In the genomic region with DNA sequence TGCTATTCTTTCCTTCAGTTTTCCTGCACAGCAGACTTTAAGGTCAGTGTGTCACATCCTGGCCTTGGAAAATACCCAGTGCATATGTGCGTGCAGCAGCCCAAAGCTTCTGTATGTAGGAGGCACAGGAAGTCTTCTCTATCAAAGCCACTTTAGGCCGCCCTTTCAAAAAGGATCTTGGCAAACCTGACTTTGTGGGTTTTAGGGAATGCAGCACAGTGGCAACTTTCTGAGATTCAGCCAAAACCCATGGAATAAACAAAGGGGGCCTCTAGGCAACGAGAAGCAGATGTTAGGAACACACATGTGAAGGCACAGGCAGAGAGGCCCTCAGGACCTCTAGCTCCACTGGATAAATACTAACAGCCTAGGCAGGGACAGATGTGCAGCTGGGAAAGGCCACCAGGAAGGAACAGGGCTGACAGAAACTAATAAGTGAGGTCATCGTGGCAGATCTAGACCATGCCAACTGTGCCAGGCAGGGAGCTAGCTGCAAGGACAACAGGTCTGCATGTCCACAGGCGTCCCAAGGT, we compare ENCODE assay signal across 7 mouse cellular contexts. TPM values are rescaled to one million over a fixed set of nuclear protein-coding genes. Genes with fewer than 3 reads are reported as not detected.
A peak's percentile ranks its signal among the peaks of the same experiment; 100 is the strongest.
DNase-seq lines count a peak whose midpoint lies in the region; ATAC-seq and TF ChIP-seq lines count a peak whose summit lies in the region.

No protein-coding gene starts in this region.

- peaks cover 56% of the 10 kb centered on the region for H3K36me3 ChIP-seq in megakaryocyte, embryonic 14.5 days (replicated peaks; ENCODE audit: low read length)
- H3K36me3 ChIP-seq in hindbrain, embryonic 15.5 days, result 0 out of 2 replicates have a peak, but pooled peaks cover 7% of the 10 kb centered on the region
- H3K36me3 ChIP-seq in midbrain, postnatal 0 days (ENCODE audit: insufficient read depth, low read length), result peaks cover 14% of the 10 kb centered on the region

- H3K9ac ChIP-seq in hindbrain, embryonic 15.5 days, result no peak overlapping the region
- no peak overlapping the region for H3K9ac ChIP-seq in midbrain, postnatal 0 days (replicated peaks; ENCODE audit: low read length, poor library complexity, severe bottlenecking)

- no peak overlapping the region for H3K4me2 ChIP-seq in hindbrain, embryonic 15.5 days
- no peak overlapping the region for H3K4me2 ChIP-seq in midbrain, postnatal 0 days (ENCODE audit: low read depth, low read length, poor library complexity, severe bottlenecking)

- WGBS in hindbrain, embryonic 15.5 days, result 47% methylated on average over 5 of the region's 5 CpGs
- WGBS in midbrain, postnatal 0 days, result 55% methylated on average over 5 of the region's 5 CpGs

- H3K4me3 ChIP-seq in megakaryocyte, embryonic 14.5 days (replicated peaks), result peak overlapping the region; percentile 79
- no peak overlapping the region for H3K4me3 ChIP-seq in hindbrain, embryonic 15.5 days
- no peak overlapping the region for H3K4me3 ChIP-seq in midbrain, postnatal 0 days (ENCODE audit: low read depth, low read length)

- no peaks in the 10 kb centered on the region for H3K27me3 ChIP-seq in megakaryocyte, embryonic 14.5 days (replicated peaks)
- no peaks in the 10 kb centered on the region for H3K27me3 ChIP-seq in hindbrain, embryonic 15.5 days
- H3K27me3 ChIP-seq in midbrain, postnatal 0 days (ENCODE audit: insufficient read depth, low read length), result no peaks in the 10 kb centered on the region

- peak overlapping the region; percentile 71 for H3K27ac ChIP-seq in hindbrain, embryonic 15.5 days (replicated peaks)
- peak overlapping the region; percentile 47; the same call in 1 of the 2 replicates for H3K27ac ChIP-seq in midbrain, postnatal 0 days (ENCODE audit: low read depth, low read length)

- peak; percentile 65 for DNase-seq in embryo, embryonic 10.5 days (ENCODE audit: low spot score)
- DNase-seq in midbrain, postnatal 0 days (ENCODE audit: low spot score), result peak; percentile 34
- DNase-seq in MN1 (ENCODE audit: low spot score), result no peak
- no peak for DNase-seq in urinary bladder, postnatal 36 days (ENCODE audit: low spot score in 2 of 2)

- H3K4me1 ChIP-seq in megakaryocyte, embryonic 14.5 days, result peaks cover 90% of the 10 kb centered on the region
- H3K4me1 ChIP-seq in hindbrain, embryonic 15.5 days (replicated peaks), result peaks cover 32% of the 10 kb centered on the region
- peaks cover 7% of the 10 kb centered on the region; the same call in 1 of the 2 replicates for H3K4me1 ChIP-seq in midbrain, postnatal 0 days (ENCODE audit: insufficient read depth, low read length)

- no peak for ATAC-seq in megakaryocyte, adult 5-6 weeks (ENCODE audit: poor library complexity, severe bottlenecking)
- no peak for ATAC-seq in hindbrain, embryonic 15.5 days (ENCODE audit: low FRiP score, low read depth)
- no peak; the same call in 1 of the 2 replicates for ATAC-seq in midbrain, postnatal 0 days (ENCODE audit: low FRiP score)

- no peaks in the 10 kb centered on the region for H3K9me3 ChIP-seq in megakaryocyte, embryonic 14.5 days
- H3K9me3 ChIP-seq in hindbrain, embryonic 15.5 days, result no peaks in the 10 kb centered on the region
- no peaks in the 10 kb centered on the region for H3K9me3 ChIP-seq in midbrain, postnatal 0 days (ENCODE audit: low read length)

- no peak for TF ChIP-seq CTCF in midbrain, postnatal 0 days (IDR thresholded peaks at IDR 0.05)

RNA-seq across cellular contexts. Expression of a gene that starts 51.0 kb away (rescaled TPM):
- polyA plus RNA-seq in megakaryocyte, embryonic 14.5 days (2012; ENCODE audit: insufficient read depth, low replicate concordance), result 138 and 188 TPM in 2 replicates
- 27.5 and 37.3 TPM in 2 replicates for total RNA-seq in megakaryocyte, adult 5-6 weeks (2015)
- total RNA-seq in megakaryocyte, adult 5-6 weeks (2017), result 27.6 and 43.3 TPM in 2 replicates
- polyA plus RNA-seq in hindbrain, embryonic 15.5 days (2015; fragmentation: Nextera tagmentation; extraction: Ambion mirVana), result 47.7 and 50.9 TPM in 2 replicates
- total RNA-seq in midbrain, postnatal 0 days (2014; rRNA removed), result 77.1 and 96.5 TPM in 2 replicates
- 34.5 and 38.1 TPM in 2 replicates for polyA plus RNA-seq in midbrain, postnatal 0 days (2015; fragmentation: Nextera tagmentation; extraction: Ambion mirVana)

Comparison
In these comparisons a context has a peak if more than half of its experiments do, and no peak if none do; other contexts are left out.
1. DNase-seq: peak in embryo, embryonic 10.5 days (single experiment) and midbrain, postnatal 0 days (single experiment); none in MN1 (single experiment) and urinary bladder, postnatal 36 days (0 of 2).